Mouse (Mus musculus) urinary bladder, adult 18-20 months (tissue): ENCODE results near the gene H2-DMb2.

Source experiments
- DNase-seq, 2 experiments: peaks; one replicate each; pipeline ENCODE4 v3.0.0; 2022; ENCODE audit warnings: low spot score in 2 of 2, mixed read lengths in 2 of 2

Gene H2-DMb2

DNA sequence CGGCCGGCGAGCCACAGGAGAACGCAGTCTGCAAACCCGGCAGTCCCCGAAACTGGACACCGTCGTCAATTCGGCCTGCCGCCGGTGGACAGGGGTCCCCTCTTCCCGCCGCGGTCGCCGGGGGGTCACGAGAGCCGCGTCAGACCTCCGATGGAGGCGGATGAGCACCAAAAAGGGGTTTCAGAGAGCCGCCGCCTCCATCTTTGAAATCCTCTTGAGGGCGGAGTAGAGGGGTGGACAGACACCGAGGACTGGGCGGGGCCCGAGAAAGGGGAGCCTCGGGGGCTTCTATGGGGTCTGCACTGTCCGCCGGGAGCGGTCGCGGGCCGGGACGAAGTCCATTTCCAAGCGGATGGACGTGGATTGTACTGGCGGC is 24.2 kb upstream of the H2-DMb2 start:
- DNase-seq, result no peak

DNA sequence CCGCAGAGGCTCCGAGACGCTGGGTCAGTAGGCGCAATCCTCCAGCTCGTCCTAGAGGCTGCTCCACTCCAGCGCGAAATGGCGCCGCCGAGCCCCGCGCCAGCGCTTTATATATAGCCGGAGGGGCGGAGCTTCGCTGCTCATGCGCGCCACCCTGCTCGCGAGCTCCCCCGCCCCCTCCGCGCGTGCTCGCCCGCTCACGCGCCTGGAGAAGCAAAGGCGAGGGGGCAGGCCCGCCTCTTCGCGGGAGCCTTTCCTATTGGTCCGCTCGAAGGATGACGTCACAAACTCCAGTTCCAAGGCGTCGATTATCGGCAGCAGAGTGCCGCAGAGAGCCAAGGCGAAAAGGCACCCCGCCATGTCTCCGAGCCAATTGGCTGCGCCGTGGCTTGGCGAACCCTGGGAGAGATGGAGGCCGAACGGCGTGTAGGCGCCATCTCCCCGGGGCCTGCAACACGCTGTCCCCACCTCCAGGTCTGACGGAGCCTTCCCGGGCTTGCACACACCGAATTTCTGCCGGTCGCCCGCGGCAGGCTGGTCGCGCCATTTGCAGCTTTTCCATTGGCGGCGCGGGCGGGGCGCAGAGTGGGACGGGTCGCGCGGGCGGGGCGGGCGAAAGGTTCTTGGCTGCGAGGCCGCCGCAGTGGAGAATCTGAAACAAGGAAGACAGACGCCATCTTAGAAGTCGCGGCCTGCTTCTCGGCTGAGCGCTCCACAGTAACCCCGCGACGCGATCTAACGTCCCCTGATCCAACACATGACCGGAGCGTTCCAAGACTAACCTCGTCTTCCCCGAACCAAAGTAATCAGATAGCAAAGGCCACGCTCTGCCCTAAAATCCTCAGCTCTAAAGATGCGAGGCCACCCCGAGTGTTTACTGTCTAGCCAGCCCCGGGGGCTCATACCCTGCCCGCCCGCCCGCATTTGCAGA is 23.6 kb upstream of the H2-DMb2 start, which contains the start of gene H2-DMa:
H2-DMa (plus strand) TSS at position 293 of the 931 bp plus-strand sequence.
- peak; percentile 97 to 98 for DNase-seq

- peak; percentile 71 to 85 for DNase-seq
Measured at GRCm38 (mm10) chr17:34120180-34120723, 22.9 kb upstream of the H2-DMb2 start.

DNA sequence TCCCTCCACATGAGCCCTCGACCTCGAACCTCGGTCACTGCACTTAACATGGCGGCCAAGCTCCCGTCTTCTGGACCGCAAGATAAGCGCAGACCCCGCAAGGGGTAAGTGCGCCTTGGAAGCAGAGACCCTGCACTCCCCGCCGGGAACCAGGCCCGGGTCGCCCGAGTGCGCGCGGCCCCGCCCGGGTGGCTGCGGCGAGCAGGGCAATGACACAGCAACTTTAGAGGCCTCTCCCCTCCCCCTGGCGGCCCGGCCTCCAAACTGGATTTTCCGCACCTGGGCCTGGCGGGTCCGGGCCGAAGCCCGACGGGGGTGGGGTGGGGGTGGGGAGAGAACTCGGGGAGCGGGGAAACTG is 22.3 kb upstream of the H2-DMb2 start:
- peak in 1 of 2 experiments; percentile 87 for DNase-seq

DNA sequence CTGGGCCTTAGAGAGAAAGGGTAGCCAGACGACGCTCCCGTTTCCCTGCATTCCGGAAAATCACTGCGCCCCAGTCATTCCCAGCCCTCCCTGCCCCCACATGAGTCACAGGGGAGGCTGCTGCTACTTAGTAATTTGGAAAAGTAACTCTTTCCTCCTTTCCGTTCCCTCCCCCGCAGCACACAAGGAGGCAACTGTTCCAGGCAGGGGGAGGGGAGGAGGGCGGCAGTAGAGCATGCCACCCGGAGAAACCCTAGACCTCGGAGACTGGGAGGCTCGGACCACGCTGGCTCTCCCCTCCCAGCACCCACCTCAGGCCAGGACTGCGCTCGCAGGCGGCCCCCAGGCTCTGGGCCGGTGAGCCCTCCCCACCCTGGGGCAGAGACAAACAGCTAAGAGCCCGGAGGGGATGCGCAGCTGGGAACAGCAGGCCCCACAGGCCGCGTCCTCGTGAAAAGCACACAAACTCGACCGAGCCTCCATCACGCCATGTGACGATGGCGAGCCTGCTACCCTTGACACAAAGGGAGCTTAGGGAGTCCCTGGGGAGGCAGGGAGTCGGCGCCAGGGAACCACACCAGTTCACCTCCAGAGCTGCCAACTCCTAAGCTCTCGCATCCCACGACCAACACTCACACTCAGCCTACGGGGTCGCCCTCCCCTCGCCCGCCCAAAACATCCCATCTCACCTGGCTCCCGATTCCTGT is 21.8 kb upstream of the H2-DMb2 start:
- DNase-seq, result peak; percentile 84 to 87

DNA sequence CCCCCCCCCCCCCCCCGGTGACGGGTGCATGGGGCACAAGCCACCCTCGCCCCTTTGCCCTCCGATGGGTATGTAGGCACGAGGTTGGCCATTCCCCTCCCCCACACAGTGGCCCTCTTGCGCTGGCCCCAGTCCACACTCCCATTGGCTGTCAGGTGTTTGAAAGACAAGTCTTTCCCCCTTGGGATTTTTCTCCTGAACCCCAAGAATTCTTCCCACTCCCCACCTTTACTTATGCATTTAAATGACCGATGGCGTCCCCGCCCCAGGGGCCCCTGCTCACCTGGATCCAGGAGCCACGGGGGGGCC is 21.3 kb upstream of the H2-DMb2 start:
- DNase-seq, result peak in 1 of 2 experiments; percentile 59

DNA sequence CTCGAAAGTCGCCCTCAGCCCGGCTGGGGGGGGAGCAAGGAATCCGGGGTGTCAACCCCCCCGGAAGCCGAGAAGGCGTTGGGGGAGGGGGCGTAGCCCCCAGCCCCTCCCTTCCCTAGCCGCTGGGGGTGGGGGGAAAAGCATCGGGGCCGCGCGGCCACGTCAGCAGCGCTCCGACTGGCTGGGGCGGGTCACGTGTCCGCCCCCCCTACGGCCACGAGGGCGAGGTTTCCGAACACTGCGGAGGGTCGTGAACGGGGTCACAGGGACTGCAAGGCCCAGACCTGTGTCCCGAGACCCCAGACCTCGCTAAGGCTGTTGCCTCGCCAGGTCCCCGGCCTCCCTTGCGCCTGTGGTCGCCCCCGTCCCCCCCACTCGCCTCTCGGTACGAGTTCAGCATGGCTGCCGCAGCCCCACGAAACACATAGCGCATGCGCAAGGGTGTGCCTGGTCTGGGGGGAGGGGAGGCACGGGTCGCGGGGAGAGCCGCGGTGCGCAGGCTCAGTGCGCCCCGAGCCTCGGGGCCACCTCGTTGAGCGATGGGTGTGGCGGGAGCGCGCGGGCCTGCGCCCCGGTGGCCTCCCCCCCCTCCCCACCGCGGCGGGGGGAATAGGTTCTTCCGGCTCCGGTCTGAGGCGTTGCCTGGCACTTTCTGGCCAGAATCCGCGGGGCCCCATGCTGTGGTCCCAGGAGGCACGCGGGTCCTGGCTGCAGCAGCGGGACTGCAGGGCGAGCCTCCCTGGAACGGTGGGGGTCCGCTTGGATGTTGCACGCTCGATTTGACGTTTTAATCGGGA is 20.7 kb upstream of the H2-DMb2 start, which contains the start of gene Brd2:
Brd2 (minus strand) TSS at position 447 of the 797 bp plus-strand sequence.
- peak; percentile 97 to 98 for DNase-seq

DNA sequence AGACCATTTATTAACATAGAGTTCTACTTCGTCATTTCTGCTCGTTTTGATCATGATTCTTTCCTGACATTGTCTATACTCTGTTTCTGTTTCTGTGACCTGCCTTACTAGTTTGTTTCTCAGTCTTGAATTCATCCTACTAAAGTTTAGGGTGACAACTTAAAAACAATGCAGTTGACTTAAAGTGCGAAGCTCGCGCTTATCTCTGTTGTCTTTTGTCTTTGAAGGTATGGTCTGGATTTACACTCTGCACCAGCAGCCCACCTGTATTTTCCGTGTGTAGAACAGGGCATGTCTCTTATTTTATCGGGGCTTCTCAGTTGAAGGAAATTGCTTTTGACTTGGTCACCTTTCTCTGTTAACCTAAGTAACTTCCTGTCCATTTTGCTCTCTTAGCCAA is 20.0 kb upstream of the H2-DMb2 start:
- no peak for DNase-seq

DNA sequence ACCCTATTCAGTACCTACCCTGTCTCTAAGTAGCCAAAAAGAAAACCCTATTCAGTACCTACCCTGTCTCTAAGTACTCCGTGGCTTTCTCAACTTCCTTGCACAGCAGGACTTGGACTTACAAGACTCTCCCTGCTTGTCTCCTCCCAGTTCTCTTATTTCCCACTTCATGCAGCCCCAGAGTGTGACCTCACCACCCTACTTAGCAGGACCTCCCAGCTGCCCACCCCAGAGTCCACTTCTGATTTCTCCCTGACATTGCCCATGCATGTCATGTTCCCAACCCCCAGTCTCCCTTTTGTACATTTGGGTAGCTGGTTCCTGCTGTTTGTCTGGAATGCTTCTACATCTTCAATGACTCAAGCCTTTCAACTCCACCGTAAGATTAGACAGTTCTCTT is 19.6 kb upstream of the H2-DMb2 start:
- DNase-seq, result no peak

GRCm38 (mm10) chr17:34124649-34125048 is 18.5 kb upstream of the H2-DMb2 start:
- no peak for DNase-seq

- no peak for DNase-seq
Measured at GRCm38 (mm10) chr17:34126826-34127420, 16.2 kb upstream of the H2-DMb2 start.

GRCm38 (mm10) chr17:34127475-34127874 is 15.6 kb upstream of the H2-DMb2 start:
- peak in 1 of 2 experiments; percentile 52 for DNase-seq

- DNase-seq, result no peak
Measured at GRCm38 (mm10) chr17:34128264-34128937, 14.7 kb upstream of the H2-DMb2 start.

- DNase-seq, result no peak
Measured at GRCm38 (mm10) chr17:34128944-34129791, 13.9 kb upstream of the H2-DMb2 start.

DNA sequence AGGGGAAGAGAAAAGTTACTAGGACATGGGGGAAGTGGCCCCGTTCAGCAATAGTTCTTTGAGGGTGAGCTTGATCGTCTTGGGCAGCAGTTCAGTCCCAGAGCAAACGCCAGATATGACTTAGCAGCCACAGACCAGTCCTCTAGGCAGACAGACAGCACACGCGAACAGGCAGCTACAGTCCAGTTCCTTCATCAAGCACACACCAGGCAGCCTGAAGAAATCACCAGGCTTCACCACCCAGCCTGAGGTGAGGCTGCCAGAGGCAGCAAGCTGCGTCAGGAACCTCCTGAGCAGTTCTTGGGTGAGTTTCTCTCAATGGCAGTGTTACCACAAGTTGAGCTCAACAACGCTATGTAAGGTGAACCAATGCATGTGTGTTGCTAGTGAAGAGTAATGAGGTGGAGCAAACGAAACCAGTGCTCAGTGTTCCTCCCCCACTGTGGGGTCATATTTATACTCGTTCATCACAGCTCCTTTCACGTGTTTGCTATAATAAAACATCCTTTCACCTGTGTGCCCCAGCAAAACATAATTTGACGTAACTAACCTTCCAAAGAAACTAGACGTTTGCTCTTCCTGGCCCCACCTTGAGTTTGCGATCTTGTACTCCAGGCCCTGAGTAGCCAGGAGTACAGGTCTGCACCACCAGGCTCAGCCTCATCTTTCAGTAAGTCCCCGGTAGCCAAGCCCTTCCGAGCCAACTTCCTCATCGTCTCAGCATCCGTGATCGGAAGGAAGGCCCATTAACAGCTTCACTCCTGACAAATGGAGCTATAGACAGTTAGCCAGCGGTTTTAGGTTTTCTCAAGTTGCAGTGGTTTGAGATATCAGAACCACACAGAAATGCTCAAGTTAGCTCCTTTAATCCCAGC is 12.8 kb upstream of the H2-DMb2 start:
- no peak for DNase-seq

DNA sequence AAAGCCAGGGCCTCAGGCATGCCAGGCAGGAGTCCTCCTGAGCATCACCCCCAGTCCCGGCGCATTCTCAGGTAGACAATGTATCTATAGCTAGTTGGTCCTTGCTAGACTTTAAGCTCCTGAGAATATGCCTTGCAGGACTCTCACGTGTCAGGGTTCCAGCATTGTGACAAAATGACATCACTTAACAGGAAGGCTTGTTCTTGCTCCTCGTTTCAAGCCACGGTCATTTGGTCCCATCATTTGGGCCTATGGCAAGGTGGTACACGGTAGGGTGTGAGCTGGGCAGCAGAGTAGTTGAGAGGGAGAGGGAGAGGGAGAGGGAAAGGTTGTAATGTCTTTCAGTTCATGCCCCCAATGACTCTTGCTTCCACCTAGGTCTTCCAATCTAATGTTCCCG is 11.2 kb upstream of the H2-DMb2 start:
- DNase-seq, result no peak

DNA sequence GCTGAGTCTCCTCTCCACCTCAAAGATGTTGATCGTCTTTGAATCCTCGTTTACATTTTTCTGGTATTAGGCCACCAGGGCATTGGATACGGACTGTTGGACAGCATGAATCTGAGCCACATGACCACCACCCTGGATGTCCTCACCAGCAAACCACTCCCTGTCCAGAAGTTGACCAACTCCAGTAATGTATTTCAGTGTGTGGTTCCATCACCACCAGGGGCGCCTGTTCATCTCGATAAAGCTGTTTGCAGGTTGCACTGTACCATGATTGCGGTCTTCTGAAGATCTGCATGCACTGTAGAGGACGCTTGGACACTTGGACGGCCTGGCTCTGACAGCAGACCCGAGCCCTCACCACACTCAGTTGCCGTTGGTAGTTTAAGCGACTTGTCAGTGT is 9.8 kb upstream of the H2-DMb2 start:
- DNase-seq, result no peak

GRCm38 (mm10) chr17:34134451-34134850 is 8.7 kb upstream of the H2-DMb2 start:
- no peak for DNase-seq
